Mouse (Mus musculus): ENCODE data around the gene Fam184a.

Gene Fam184a

GRCm38 (mm10) chr10:53750955-53751652 lies at the start of gene Fam184a:
Gene Fam184a (minus strand): TSS chr10:53751123.
- peak; percentile 86 for DNase-seq

GRCm38 (mm10) chr10:53796258-53796581 lies 45.3 kb upstream of the Fam184a start:
- no peak for DNase-seq

GRCm38 (mm10) chr10:53795567-53796257 lies 44.8 kb upstream of the Fam184a start:
- DNase-seq = peak; percentile 10

- no peak for DNase-seq
Observed at GRCm38 (mm10) chr10:53791281-53791680, 40.4 kb upstream of the Fam184a start.

GRCm38 (mm10) chr10:53776591-53776990 lies 25.7 kb upstream of the Fam184a start:
- no peak for DNase-seq

GRCm38 (mm10) chr10:53772708-53773107 lies 21.8 kb upstream of the Fam184a start:
- no peak for DNase-seq

- no peak for DNase-seq
Observed at GRCm38 (mm10) chr10:53771480-53771879, 20.6 kb upstream of the Fam184a start.

- no peak for DNase-seq
Observed at GRCm38 (mm10) chr10:53768745-53769144, 17.8 kb upstream of the Fam184a start.

GRCm38 (mm10) chr10:53765471-53765870 lies 14.5 kb upstream of the Fam184a start:
- DNase-seq = no peak

- DNase-seq = no peak
Observed at GRCm38 (mm10) chr10:53752723-53753122, 1.8 kb upstream of the Fam184a start.

GRCm38 (mm10) chr10:53750275-53750954 lies 508 bp downstream of the Fam184a start:
- no peak for DNase-seq

- DNase-seq = no peak
Observed at GRCm38 (mm10) chr10:53746039-53746438, 4.9 kb downstream of the Fam184a start.

- no peak for DNase-seq
Observed at GRCm38 (mm10) chr10:53742961-53743360, 8.0 kb downstream of the Fam184a start.

GRCm38 (mm10) chr10:53740014-53740413 lies 10.9 kb downstream of the Fam184a start:
- no peak for DNase-seq

GRCm38 (mm10) chr10:53738842-53739241 lies 12.1 kb downstream of the Fam184a start:
- DNase-seq = no peak

- DNase-seq = no peak
Observed at GRCm38 (mm10) chr10:53735201-53735865, 15.6 kb downstream of the Fam184a start.

GRCm38 (mm10) chr10:53732324-53732723 lies 18.6 kb downstream of the Fam184a start:
- no peak for DNase-seq

- DNase-seq = no peak
Observed at GRCm38 (mm10) chr10:53728883-53729282, 22.0 kb downstream of the Fam184a start.

- DNase-seq = no peak
Observed at GRCm38 (mm10) chr10:53725301-53725700, 25.6 kb downstream of the Fam184a start.

GRCm38 (mm10) chr10:53704516-53704915 lies 46.4 kb downstream of the Fam184a start:
- DNase-seq = no peak

- no peak for DNase-seq
Observed at GRCm38 (mm10) chr10:53698531-53698930, 52.4 kb downstream of the Fam184a start.

- DNase-seq = no peak
Observed at GRCm38 (mm10) chr10:53694757-53695156, 56.2 kb downstream of the Fam184a start.

- DNase-seq = no peak
Observed at GRCm38 (mm10) chr10:53691263-53691662, 59.7 kb downstream of the Fam184a start.

Measured in layer of hippocampus, adult 9-11 months (tissue).